10 mouse cellular contexts compared by ENCODE assay signal in the genomic region with DNA sequence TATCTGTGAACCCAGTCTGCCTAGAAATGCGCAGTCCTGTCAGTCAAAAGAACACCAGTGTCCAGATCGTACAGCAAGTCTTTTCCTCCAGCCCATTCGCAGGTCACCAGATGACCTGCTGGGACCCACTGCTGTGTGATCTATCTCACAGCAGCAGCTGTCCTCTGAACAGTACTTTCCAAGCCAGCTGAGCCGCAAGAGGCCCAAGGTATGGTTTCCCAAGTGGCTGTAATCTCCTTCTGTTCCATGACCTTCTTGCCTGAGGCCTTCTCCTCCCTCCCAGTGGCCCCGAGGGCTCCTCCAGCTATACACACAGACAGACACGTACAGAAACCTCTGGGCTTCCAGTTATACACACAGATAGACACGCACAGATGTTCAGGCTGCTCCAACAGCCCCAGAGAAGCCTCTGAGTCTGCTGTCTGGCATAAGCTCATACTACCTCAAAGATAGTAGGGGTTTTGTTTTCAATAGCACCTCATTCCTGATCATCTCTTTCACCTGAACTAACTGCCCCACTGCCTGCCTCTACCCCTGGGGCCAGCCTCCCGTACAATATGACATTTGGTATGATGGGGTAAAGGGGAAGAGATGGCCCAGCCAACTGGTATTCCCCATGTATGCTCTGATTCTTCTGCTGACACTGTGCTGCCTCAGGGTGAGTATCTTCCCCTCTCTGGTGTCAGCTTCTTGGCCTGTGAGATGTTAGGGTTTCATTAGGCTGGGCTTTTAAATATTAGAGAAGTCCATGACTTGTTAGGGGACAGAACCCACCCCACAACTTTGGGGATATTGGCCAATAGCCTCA. TPM values are rescaled to one million over a fixed set of nuclear protein-coding genes. Genes with fewer than 3 reads are reported as not detected.
A peak's percentile ranks its signal among the peaks of the same experiment; 100 is the strongest.
DNase-seq lines count a peak whose midpoint lies in the region; ATAC-seq and TF ChIP-seq lines count a peak whose summit lies in the region.
"Had no signal": no experiment of that assay in that cellular context is flagged by ENCODE, and none has a peak within 500 bp of the region (broad histone marks: within the 10 kb centered on the region; RNA-seq: fewer than 3 reads in every experiment).

No protein-coding gene starts in this region.

- no peak overlapping the region for H3K4me3 ChIP-seq in lung, embryonic 15.5 days
- no peak overlapping the region for H3K4me3 ChIP-seq in lung, adult 2 months (replicated peaks; ENCODE audit: extremely low read depth, low read depth, low read length)
- no peak overlapping the region for H3K4me3 ChIP-seq in heart, postnatal 0 days (ENCODE audit: low read depth, low read length)
- H3K4me3 ChIP-seq in liver, embryonic 16.5 days (ENCODE audit: low read depth, low read length) = no peak overlapping the region
- H3K4me3 ChIP-seq in stomach, embryonic 16.5 days (replicated peaks; ENCODE audit: low read length) = no peak overlapping the region

- peaks cover 60% of the 10 kb centered on the region for H3K4me1 ChIP-seq in lung, embryonic 15.5 days
- peaks cover 12% of the 10 kb centered on the region for H3K4me1 ChIP-seq in lung, adult 2 months (ENCODE audit: control insufficient read depth, insufficient read depth, low read length)
- H3K4me1 ChIP-seq in heart, postnatal 0 days (ENCODE audit: control insufficient read depth, insufficient read depth) = peaks cover 4% of the 10 kb centered on the region
- H3K4me1 ChIP-seq in liver, embryonic 16.5 days (ENCODE audit: control insufficient read depth, low read depth, low read length) = peaks cover 28% of the 10 kb centered on the region
- peaks cover 12% of the 10 kb centered on the region for H3K4me1 ChIP-seq in stomach, embryonic 16.5 days (ENCODE audit: control insufficient read depth, insufficient read depth, low read length)

- ATAC-seq in lung, embryonic 15.5 days (ENCODE audit: borderline replicate concordance, extremely low read depth, low FRiP score, low TSS enrichment) = no peak
- ATAC-seq in heart, postnatal 0 days (ENCODE audit: insufficient read depth, low read depth) = no peak
- ATAC-seq in liver, embryonic 16.5 days (ENCODE audit: low read depth) = peak; percentile 28; the same call in 1 of the 2 replicates
- peak; percentile 14; the same call in 1 of the 2 replicates for ATAC-seq in stomach, embryonic 16.5 days (ENCODE audit: insufficient read depth, low FRiP score)

- no peaks in the 10 kb centered on the region for H3K27me3 ChIP-seq in lung, embryonic 15.5 days
- no peaks in the 10 kb centered on the region for H3K27me3 ChIP-seq in heart, postnatal 0 days (ENCODE audit: control insufficient read depth, insufficient read depth, low read length)
- H3K27me3 ChIP-seq in liver, embryonic 16.5 days (ENCODE audit: control insufficient read depth, insufficient read depth, low read depth, low read length) = no peaks in the 10 kb centered on the region
- H3K27me3 ChIP-seq in stomach, embryonic 16.5 days (ENCODE audit: control insufficient read depth, insufficient read depth, low read length) = no peaks in the 10 kb centered on the region

- no peak overlapping the region for H3K4me2 ChIP-seq in lung, embryonic 15.5 days
- no peak overlapping the region for H3K4me2 ChIP-seq in heart, postnatal 0 days (ENCODE audit: low read depth, low read length)
- peak overlapping the region; percentile 41; the same call in 1 of the 2 replicates for H3K4me2 ChIP-seq in liver, embryonic 16.5 days (ENCODE audit: low read depth, low read length)
- H3K4me2 ChIP-seq in stomach, embryonic 16.5 days (ENCODE audit: low read depth, low read length) = 0 out of 2 replicates have a peak overlapping the region, but pooled peaks have one; percentile 40

- peaks cover 59% of the 10 kb centered on the region for H3K36me3 ChIP-seq in lung, embryonic 15.5 days
- peaks cover 39% of the 10 kb centered on the region for H3K36me3 ChIP-seq in heart, postnatal 0 days (replicated peaks; ENCODE audit: control insufficient read depth, insufficient read depth, low read length)
- peaks cover 3% of the 10 kb centered on the region for H3K36me3 ChIP-seq in liver, embryonic 16.5 days (ENCODE audit: control insufficient read depth, insufficient read depth)
- peaks cover 12% of the 10 kb centered on the region for H3K36me3 ChIP-seq in stomach, embryonic 16.5 days (ENCODE audit: control insufficient read depth, insufficient read depth, low read length)

- TF ChIP-seq EP300 in heart, postnatal 0 days (IDR thresholded peaks at IDR 0.05; ENCODE audit: low read depth) = no peak

- no peak for TF ChIP-seq POLR2A in lung, adult 2 months (IDR thresholded peaks at IDR 0.05; ENCODE audit: borderline replicate concordance, extremely low read depth, low read depth, low read length)

- no peak for TF ChIP-seq CTCF in lung, adult 2 months (IDR thresholded peaks at IDR 0.05; ENCODE audit: insufficient read depth, low read length)
- no peak for TF ChIP-seq CTCF in heart, postnatal 0 days (IDR thresholded peaks at IDR 0.05; ENCODE audit: low read depth)

- DNase-seq in lung, adult 2 months = no peak
- DNase-seq in heart, postnatal 0 days (ENCODE audit: low spot score) = no peak
- DNase-seq in cerebellum, adult 9-10 months = no peak
- no peak for DNase-seq in left cerebral cortex, adult 18-20 months (ENCODE audit: low spot score in 2 of 2)
- DNase-seq: cerebellum, postnatal 25 days; left cerebral cortex, postnatal 4 days had no signal

- no peaks in the 10 kb centered on the region for H3K9me3 ChIP-seq in lung, embryonic 15.5 days
- no peaks in the 10 kb centered on the region for H3K9me3 ChIP-seq in heart, postnatal 0 days (replicated peaks; ENCODE audit: control insufficient read depth, low read length)
- no peaks in the 10 kb centered on the region for H3K9me3 ChIP-seq in liver, embryonic 16.5 days (replicated peaks; ENCODE audit: control insufficient read depth, low read length)
- H3K9me3 ChIP-seq in stomach, embryonic 16.5 days (replicated peaks; ENCODE audit: control insufficient read depth, low read length) = no peaks in the 10 kb centered on the region

- WGBS in lung, embryonic 15.5 days = 33% methylated on average over 8 of the region's 8 CpGs
- 49% methylated on average over 8 of the region's 8 CpGs for WGBS in lung, adult 2 months
- WGBS in heart, postnatal 0 days = 51% methylated on average over 8 of the region's 8 CpGs
- 13% methylated on average over 8 of the region's 8 CpGs for WGBS in liver, embryonic 16.5 days (ENCODE audit: insufficient replicate concordance)
- 50% methylated on average over 8 of the region's 8 CpGs for WGBS in stomach, embryonic 16.5 days

- H3K9ac ChIP-seq in lung, embryonic 15.5 days = no peak overlapping the region
- no peak overlapping the region for H3K9ac ChIP-seq in heart, postnatal 0 days (replicated peaks; ENCODE audit: low read depth, low read length)
- H3K9ac ChIP-seq in liver, embryonic 16.5 days (ENCODE audit: low read depth, low read length) = peak overlapping the region; percentile 17; the same call in 1 of the 2 replicates
- H3K9ac ChIP-seq in stomach, embryonic 16.5 days (ENCODE audit: low read length) = 0 out of 2 replicates have a peak overlapping the region, but pooled peaks have one; percentile 32

- peak overlapping the region; percentile 81 for H3K27ac ChIP-seq in lung, embryonic 15.5 days
- H3K27ac ChIP-seq in heart, postnatal 0 days (ENCODE audit: low read depth) = peak overlapping the region; percentile 50
- H3K27ac ChIP-seq in liver, embryonic 16.5 days (ENCODE audit: low read length) = peak overlapping the region; percentile 82
- peak overlapping the region; percentile 91 for H3K27ac ChIP-seq in stomach, embryonic 16.5 days (ENCODE audit: low read length)

RNA-seq across cellular contexts. Expression of a gene that starts 19.6 kb away (rescaled TPM):
- polyA plus RNA-seq in lung, embryonic 15.5 days (2015; fragmentation: Nextera tagmentation; extraction: Ambion mirVana) = 54.5 and 64.1 TPM in 2 replicates
- polyA plus RNA-seq in lung, adult 2 months (2012; rRNA removed) = 283 and 341 TPM in 2 replicates
- total RNA-seq in heart, postnatal 0 days (2014; rRNA removed; ENCODE audit: low replicate concordance) = 106 and 156 TPM in 2 replicates
- polyA plus RNA-seq in heart, postnatal 0 days (2015; fragmentation: Nextera tagmentation; extraction: Ambion mirVana) = 21.4 and 23.3 TPM in 2 replicates
- 7.3 and 8.6 TPM in 2 replicates for polyA plus RNA-seq in liver, embryonic 16.5 days (2015; fragmentation: Nextera tagmentation; extraction: Ambion mirVana)
- 18.9 and 22.5 TPM in 2 replicates for polyA plus RNA-seq in stomach, embryonic 16.5 days (2015; fragmentation: Nextera tagmentation; extraction: Ambion mirVana)
- 10 to 100 TPM; 32.2 to 32.6 TPM for total RNA-seq in left cerebral cortex, adult 18-20 months (2021)

RNA-seq across cellular contexts. Expression of a gene that starts 40.6 kb away (rescaled TPM):
- polyA plus RNA-seq in lung, embryonic 15.5 days (2015; fragmentation: Nextera tagmentation; extraction: Ambion mirVana) = 98.0 and 99.3 TPM in 2 replicates
- 62.3 and 87.2 TPM in 2 replicates for polyA plus RNA-seq in lung, adult 2 months (2012; rRNA removed)
- 15.9 and 22.0 TPM in 2 replicates for total RNA-seq in heart, postnatal 0 days (2014; rRNA removed; ENCODE audit: low replicate concordance)
- polyA plus RNA-seq in heart, postnatal 0 days (2015; fragmentation: Nextera tagmentation; extraction: Ambion mirVana) = 11.4 and 13.1 TPM in 2 replicates
- 87.2 and 102 TPM in 2 replicates for polyA plus RNA-seq in liver, embryonic 16.5 days (2015; fragmentation: Nextera tagmentation; extraction: Ambion mirVana)
- 102 and 104 TPM in 2 replicates for polyA plus RNA-seq in stomach, embryonic 16.5 days (2015; fragmentation: Nextera tagmentation; extraction: Ambion mirVana)
- total RNA-seq in left cerebral cortex, adult 18-20 months (2021) = 100 to 1,000 TPM; 112 to 119 TPM

RNA-seq across cellular contexts. Expression of a gene that starts 59.5 kb away (rescaled TPM):
- 31.5 and 33.1 TPM in 2 replicates for polyA plus RNA-seq in lung, embryonic 15.5 days (2015; fragmentation: Nextera tagmentation; extraction: Ambion mirVana)
- polyA plus RNA-seq in lung, adult 2 months (2012; rRNA removed) = 10.5 and 13.8 TPM in 2 replicates
- 16.3 and 27.4 TPM in 2 replicates for total RNA-seq in heart, postnatal 0 days (2014; rRNA removed; ENCODE audit: low replicate concordance)
- polyA plus RNA-seq in heart, postnatal 0 days (2015; fragmentation: Nextera tagmentation; extraction: Ambion mirVana) = 17.9 and 20.7 TPM in 2 replicates
- polyA plus RNA-seq in liver, embryonic 16.5 days (2015; fragmentation: Nextera tagmentation; extraction: Ambion mirVana) = 236 and 248 TPM in 2 replicates
- 33.7 and 38.1 TPM in 2 replicates for polyA plus RNA-seq in stomach, embryonic 16.5 days (2015; fragmentation: Nextera tagmentation; extraction: Ambion mirVana)
- total RNA-seq in left cerebral cortex, adult 18-20 months (2021) = 10 to 100 TPM in 1 of 2 experiments, 1 to 10 TPM in 1; 9.6 to 10.2 TPM

RNA-seq across cellular contexts. Expression of a gene that starts 59.6 kb away (rescaled TPM):
- polyA plus RNA-seq in lung, embryonic 15.5 days (2015; fragmentation: Nextera tagmentation; extraction: Ambion mirVana) = 1.1 TPM in 2 replicates
- 2.3 and 3.1 TPM in 2 replicates for polyA plus RNA-seq in lung, adult 2 months (2012; rRNA removed)
- total RNA-seq in heart, postnatal 0 days (2014; rRNA removed; ENCODE audit: low replicate concordance) = not detected in 2 replicates
- polyA plus RNA-seq in heart, postnatal 0 days (2015; fragmentation: Nextera tagmentation; extraction: Ambion mirVana) = 0.26 and 0.33 TPM in 2 replicates
- polyA plus RNA-seq in liver, embryonic 16.5 days (2015; fragmentation: Nextera tagmentation; extraction: Ambion mirVana) = 0.13 and 0.14 TPM in 2 replicates
- 0.61 and 0.64 TPM in 2 replicates for polyA plus RNA-seq in stomach, embryonic 16.5 days (2015; fragmentation: Nextera tagmentation; extraction: Ambion mirVana)
- total RNA-seq in left cerebral cortex, adult 18-20 months (2021) = 1 to 10 TPM; 1.0 to 1.1 TPM
- total RNA-seq: granulocyte monocyte progenitor cell, adult 5-6 weeks had no signal

Comparison
In these comparisons a context has a peak if more than half of its experiments do, and no peak if none do; other contexts are left out.
1. ATAC-seq: peak in liver, embryonic 16.5 days (single experiment) and stomach, embryonic 16.5 days (single experiment); none in lung, embryonic 15.5 days (single experiment) and heart, postnatal 0 days (single experiment).
2. H3K4me2 ChIP-seq: peak in liver, embryonic 16.5 days (single experiment) and stomach, embryonic 16.5 days (single experiment); none in lung, embryonic 15.5 days (single experiment) and heart, postnatal 0 days (single experiment).
3. H3K9ac ChIP-seq: peak in liver, embryonic 16.5 days (single experiment) and stomach, embryonic 16.5 days (single experiment); none in lung, embryonic 15.5 days (single experiment) and heart, postnatal 0 days (single experiment).
4. Peak in every context shown above with its lines, with median percentiles within 50 percentile points of each other: H3K27ac ChIP-seq.